Mouse (Mus musculus): ENCODE measurements around the gene Rara. TPM values are rescaled to one million over a fixed set of nuclear protein-coding genes. Genes with fewer than 3 reads are reported as not detected.

The Rara gene
- polyA plus RNA-seq, 1 experiment from 2014 or later = 34.9 TPM

DNA sequence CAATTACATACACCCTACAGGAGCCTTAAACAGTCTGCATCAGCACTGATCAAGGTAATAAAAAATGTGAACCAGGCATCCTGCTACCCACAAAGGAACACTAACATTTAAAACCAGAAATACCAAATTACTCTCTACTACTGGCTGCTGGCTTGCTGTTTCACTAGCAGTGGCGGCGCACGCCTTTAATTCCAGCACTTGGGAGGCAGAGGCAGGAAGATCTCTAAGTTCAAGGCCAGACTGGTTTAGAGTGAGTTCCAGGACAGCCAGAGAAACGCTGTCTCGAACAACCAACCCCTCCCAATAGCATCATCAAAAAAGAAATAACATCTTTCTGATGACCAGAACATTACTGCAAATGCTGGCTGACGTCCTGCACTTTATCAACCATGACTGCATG is 92.2 kb downstream of the Rara start:
- no peak overlapping the region for H3K4me3 ChIP-seq (ENCODE audit: low read depth, low read length)
- WGBS (ENCODE audit: insufficient replicate concordance) = 92% methylated on average over 6 of the region's 6 CpGs
- no peak overlapping the region for H3K4me2 ChIP-seq
- H3K27me3 ChIP-seq (ENCODE audit: control insufficient read depth, insufficient read depth, low read length) = no peaks in the 10 kb centered on the region
- no peak overlapping the region for H3K27ac ChIP-seq (ENCODE audit: low read depth, low read length)
- H3K9me3 ChIP-seq (replicated peaks; ENCODE audit: control insufficient read depth, low read length) = no peaks in the 10 kb centered on the region
- no peaks in the 10 kb centered on the region for H3K4me1 ChIP-seq (ENCODE audit: control insufficient read depth, insufficient read depth, low read length)
- no peak overlapping the region for H3K9ac ChIP-seq (ENCODE audit: low read depth, low read length)
- peaks cover 39% of the 10 kb centered on the region for H3K36me3 ChIP-seq (ENCODE audit: control insufficient read depth, insufficient read depth, low read length)
- ATAC-seq (replicated peaks; ENCODE audit: insufficient number of reproducible peaks, low FRiP score, low TSS enrichment) = no peak

DNA sequence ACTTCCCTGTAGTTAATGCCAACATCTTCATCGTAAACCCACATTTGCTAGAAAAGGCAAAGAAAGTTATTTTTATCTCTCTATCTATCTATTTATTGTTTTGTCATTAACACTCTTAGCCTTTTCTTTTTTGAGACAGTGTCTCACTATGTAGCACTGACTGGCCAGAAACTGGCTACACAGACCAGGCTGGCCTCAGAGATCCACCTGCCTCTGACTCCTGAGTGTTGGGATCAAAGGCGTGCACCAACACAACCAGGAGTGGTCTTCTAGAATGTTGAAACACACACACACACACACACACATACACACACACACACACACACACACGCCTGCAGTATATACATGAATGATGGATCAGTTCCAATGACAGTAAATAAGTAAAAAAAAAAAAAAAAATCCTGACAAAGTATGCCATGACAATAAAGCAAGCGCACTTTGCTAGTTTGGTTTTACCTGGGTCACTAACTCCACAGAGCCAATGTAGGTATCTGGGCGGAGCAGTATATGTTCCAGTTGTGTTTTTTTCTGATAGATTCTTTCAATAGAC is 94.8 kb downstream of the Rara start:
- Histone ChIP-seq H3K4me1 (ENCODE audit: control insufficient read depth, insufficient read depth, low read length) (no peaks in the 10 kb centered on the region), H3K4me2 (peak overlapping the region; percentile 63), H3K4me3 (ENCODE audit: low read depth, low read length) (peak overlapping the region; percentile 89), H3K27me3 (ENCODE audit: control insufficient read depth, insufficient read depth, low read length) (no peaks in the 10 kb centered on the region), H3K9ac (ENCODE audit: low read depth, low read length) (0 out of 2 replicates have a peak overlapping the region, but pooled peaks have one; percentile 29), H3K36me3 (ENCODE audit: control insufficient read depth, insufficient read depth, low read length) (peaks cover 26% of the 10 kb centered on the region), H3K9me3 (replicated peaks; ENCODE audit: control insufficient read depth, low read length) (no peaks in the 10 kb centered on the region), H3K27ac (ENCODE audit: low read depth, low read length) (no peak overlapping the region)
- WGBS (ENCODE audit: insufficient replicate concordance) = 82% methylated on average over 5 of the region's 5 CpGs
- ATAC-seq (replicated peaks; ENCODE audit: insufficient number of reproducible peaks, low FRiP score, low TSS enrichment) = no peak

DNA sequence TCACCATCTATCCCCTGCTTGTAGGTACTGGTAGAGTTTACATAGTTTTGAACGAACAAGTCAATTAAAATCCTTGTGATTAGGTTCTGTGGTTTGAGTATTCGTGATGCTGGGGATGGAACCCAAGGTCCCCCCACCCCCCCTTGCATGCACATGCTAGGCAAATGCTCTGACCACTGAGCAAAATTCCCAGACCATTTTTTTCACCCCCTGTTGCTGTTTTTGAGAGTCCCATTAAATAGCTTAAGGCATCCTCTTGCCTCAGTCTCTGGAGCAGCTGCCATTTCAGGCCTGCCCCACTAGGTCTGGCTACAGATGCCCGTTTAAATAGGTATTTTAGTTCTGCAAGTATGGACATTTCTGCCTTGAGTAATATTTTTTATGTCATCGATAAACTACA is 95.5 kb downstream of the Rara start:
- H3K36me3 ChIP-seq (ENCODE audit: control insufficient read depth, insufficient read depth, low read length) = peaks cover 20% of the 10 kb centered on the region
- H3K27me3 ChIP-seq (ENCODE audit: control insufficient read depth, insufficient read depth, low read length) = no peaks in the 10 kb centered on the region
- peak overlapping the region; percentile 93 for H3K9ac ChIP-seq (ENCODE audit: low read depth, low read length)
- H3K9me3 ChIP-seq (replicated peaks; ENCODE audit: control insufficient read depth, low read length) = no peaks in the 10 kb centered on the region
- ATAC-seq (replicated peaks; ENCODE audit: insufficient number of reproducible peaks, low FRiP score, low TSS enrichment) = no peak
- peak overlapping the region; percentile 63 for H3K4me2 ChIP-seq
- H3K27ac ChIP-seq (ENCODE audit: low read depth, low read length) = no peak overlapping the region
- no peaks in the 10 kb centered on the region for H3K4me1 ChIP-seq (ENCODE audit: control insufficient read depth, insufficient read depth, low read length)
- WGBS (ENCODE audit: insufficient replicate concordance) = 9% methylated on average over 4 of the region's 4 CpGs
- peak overlapping the region; percentile 89 for H3K4me3 ChIP-seq (ENCODE audit: low read depth, low read length)

DNA sequence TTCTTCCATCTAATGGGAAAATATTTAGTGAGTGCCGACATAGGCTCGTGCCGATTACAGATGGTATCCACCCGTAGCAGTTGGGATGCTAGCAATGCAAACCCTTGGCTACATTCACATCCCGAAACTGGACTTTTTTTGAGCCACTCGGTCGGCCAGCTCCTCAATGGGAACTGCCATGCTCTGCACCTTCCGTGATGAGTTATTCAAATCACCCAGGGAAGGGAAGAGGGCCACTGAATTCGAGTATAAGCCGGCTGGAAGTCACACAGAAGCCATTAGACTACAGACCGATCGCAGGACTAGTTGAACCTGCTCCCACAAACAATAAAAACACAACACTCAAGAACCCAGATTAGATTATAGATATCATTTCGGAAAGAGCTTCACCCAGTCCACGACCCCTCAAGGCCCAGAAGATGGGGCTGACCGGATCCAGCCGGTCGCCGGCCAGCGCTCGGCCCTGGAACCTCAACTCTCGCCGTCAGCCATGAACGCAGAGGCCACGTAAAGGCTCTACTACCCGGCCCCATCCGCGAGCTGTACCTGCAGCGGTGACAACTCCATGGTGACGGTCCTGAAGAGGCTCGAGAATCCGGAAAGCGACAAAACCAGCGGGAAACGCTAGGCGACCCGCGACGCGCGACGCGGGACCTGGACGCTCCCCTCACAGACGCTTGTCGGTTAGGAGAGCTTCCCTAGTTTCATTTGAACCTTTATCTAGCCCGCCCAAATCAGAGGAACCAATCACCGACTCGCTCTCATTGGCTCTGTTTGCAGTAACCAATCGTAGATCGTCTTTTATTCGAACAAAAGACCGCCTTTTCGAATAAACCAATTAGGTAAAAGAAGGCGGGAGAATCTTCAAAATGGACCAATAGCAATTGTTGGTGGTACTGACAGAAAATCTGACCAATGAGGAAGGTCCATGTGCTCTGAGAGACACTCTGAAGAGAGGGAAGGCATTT is 96.2 kb downstream of the Rara start, which contains the start of gene Top2a:
Top2a (minus strand) TSS at position 690 of the 968 bp plus-strand sequence.
- under 1% methylated on average over 54 of the region's 54 CpGs for WGBS (ENCODE audit: insufficient replicate concordance)
- Histone ChIP-seq H3K4me1 (ENCODE audit: control insufficient read depth, insufficient read depth, low read length) (no peaks in the 10 kb centered on the region), H3K4me2 (peak within 1 kb of the TSS; percentile 63), H3K27ac (ENCODE audit: low read depth, low read length) (peak within 1 kb of the TSS; percentile 68), H3K9me3 (replicated peaks; ENCODE audit: control insufficient read depth, low read length) (no peaks in the 10 kb centered on the region), H3K4me3 (ENCODE audit: low read depth, low read length) (peak within 1 kb of the TSS; percentile 89), H3K27me3 (ENCODE audit: control insufficient read depth, insufficient read depth, low read length) (no peaks in the 10 kb centered on the region), H3K9ac (ENCODE audit: low read depth, low read length) (peak within 1 kb of the TSS; percentile 93), H3K36me3 (ENCODE audit: control insufficient read depth, insufficient read depth, low read length) (peaks cover 19% of the 10 kb centered on the region)
- peak; percentile 89 for ATAC-seq (replicated peaks; ENCODE audit: insufficient number of reproducible peaks, low FRiP score, low TSS enrichment)

Other genes with a start within 250 kb of the Rara start
- gene Psmd3, start 245.3 kb upstream of the Rara start, polyA plus RNA-seq (2014; fragmentation: Nextera tagmentation; extraction: Ambion mirVana) = 122 and 131 TPM in 2 replicates
- gene Csf3, start 226.6 kb upstream of the Rara start, polyA plus RNA-seq (2014; fragmentation: Nextera tagmentation; extraction: Ambion mirVana) = not detected in 2 replicates
- 31.6 and 42.1 TPM in 2 replicates for gene Med24, start 198.4 kb upstream of the Rara start, polyA plus RNA-seq (2014; fragmentation: Nextera tagmentation; extraction: Ambion mirVana)
- 32.2 and 35.7 TPM in 2 replicates for gene Thra, start 187.2 kb upstream of the Rara start, polyA plus RNA-seq (2014; fragmentation: Nextera tagmentation; extraction: Ambion mirVana)
- 5.6 and 6.4 TPM in 2 replicates for gene Nr1d1, start 152.5 kb upstream of the Rara start, polyA plus RNA-seq (2014; fragmentation: Nextera tagmentation; extraction: Ambion mirVana)
- gene Msl1, start 132.3 kb upstream of the Rara start, polyA plus RNA-seq (2014; fragmentation: Nextera tagmentation; extraction: Ambion mirVana) = 15.9 and 17.1 TPM in 2 replicates
- 22.2 and 28.5 TPM in 2 replicates for gene Casc3, start 122.9 kb upstream of the Rara start, polyA plus RNA-seq (2014; fragmentation: Nextera tagmentation; extraction: Ambion mirVana)
- gene Rapgefl1, start 91.0 kb upstream of the Rara start, polyA plus RNA-seq (2014; fragmentation: Nextera tagmentation; extraction: Ambion mirVana) = 0.57 and 0.73 TPM in 2 replicates
- 3.8 and 4.0 TPM in 2 replicates for gene Wipf2, start 64.2 kb upstream of the Rara start, polyA plus RNA-seq (2014; fragmentation: Nextera tagmentation; extraction: Ambion mirVana)
- 33.6 and 34.0 TPM in 2 replicates for gene Cdc6, start 20.0 kb upstream of the Rara start, polyA plus RNA-seq (2014; fragmentation: Nextera tagmentation; extraction: Ambion mirVana)
- gene Gjd3, start 55.2 kb downstream of the Rara start, polyA plus RNA-seq (2014; fragmentation: Nextera tagmentation; extraction: Ambion mirVana) = 1.3 and 1.5 TPM in 2 replicates
- gene Top2a, start 96.4 kb downstream of the Rara start, polyA plus RNA-seq (2014; fragmentation: Nextera tagmentation; extraction: Ambion mirVana) = 220 and 244 TPM in 2 replicates
- 284 and 289 TPM in 2 replicates for gene Igfbp4, start 113.4 kb downstream of the Rara start, polyA plus RNA-seq (2014; fragmentation: Nextera tagmentation; extraction: Ambion mirVana)
- gene Tns4, start 161.5 kb downstream of the Rara start, polyA plus RNA-seq (2014; fragmentation: Nextera tagmentation; extraction: Ambion mirVana) = 0.13 TPM in 1 of 2 replicates, not detected in the other
- 0.21 and 0.36 TPM in 2 replicates for gene Ccr7, start 227.3 kb downstream of the Rara start, polyA plus RNA-seq (2014; fragmentation: Nextera tagmentation; extraction: Ambion mirVana)

All from heart, embryonic 11.5 days (tissue).